Mouse (Mus musculus) duodenum, adult 2 months (tissue): Measurements from ENCODE around the gene Nxf1. TPM values are rescaled to one million over a fixed set of nuclear protein-coding genes. Genes with fewer than 3 reads are reported as not detected.

ENCODE experiments used
- polyA plus RNA-seq: library from polyadenylated mRNA; depleted of rRNA; stranded (reverse); fragments of >200 nt; gene quantifications from 2 replicates; pipeline ENCODE4 v1.2.3, GENCODE M21; 2012; ENCODE audit warnings: low replicate concordance; rRNA removed

Gene Nxf1
- polyA plus RNA-seq, 1 experiment, result 22.0 TPM

Other genes with a start within 250 kb of the Nxf1 start
- 0.02 and 0.04 TPM in 2 replicates for gene Slc22a8, start 165.8 kb upstream of the Nxf1 start, polyA plus RNA-seq
- gene Slc22a6, start 139.0 kb upstream of the Nxf1 start, polyA plus RNA-seq, result not detected in 2 replicates
- 2.3 and 6.0 TPM in 2 replicates for gene Chrm1, start 93.3 kb upstream of the Nxf1 start, polyA plus RNA-seq
- 127 and 449 TPM in 2 replicates for gene Slc3a2, start 33.7 kb upstream of the Nxf1 start, polyA plus RNA-seq
- 12.4 and 17.1 TPM in 2 replicates for gene Wdr74, start 21.2 kb upstream of the Nxf1 start, polyA plus RNA-seq
- not detected in 2 replicates for gene 1700092M07Rik, start 16.4 kb upstream of the Nxf1 start, polyA plus RNA-seq
- 54.0 and 56.6 TPM in 2 replicates for gene Stx5a, start 15.7 kb upstream of the Nxf1 start, polyA plus RNA-seq
- 147 and 196 TPM in 2 replicates for gene Tmem223, start 13.9 kb downstream of the Nxf1 start, polyA plus RNA-seq
- 107 and 114 TPM in 2 replicates for gene Tmem179b, start 17.4 kb downstream of the Nxf1 start, polyA plus RNA-seq
- 6.5 and 12.9 TPM in 2 replicates for gene Taf6l, start 29.3 kb downstream of the Nxf1 start, polyA plus RNA-seq
- gene Polr2g, start 41.5 kb downstream of the Nxf1 start, polyA plus RNA-seq, result 12.3 and 13.7 TPM in 2 replicates
- 0.99 and 1.2 TPM in 2 replicates for gene Zbtb3, start 45.5 kb downstream of the Nxf1 start, polyA plus RNA-seq
- 3.4 and 8.2 TPM in 2 replicates for gene Ttc9c, start 62.3 kb downstream of the Nxf1 start, polyA plus RNA-seq
- 7.7 and 10.3 TPM in 2 replicates for gene Hnrnpul2, start 62.9 kb downstream of the Nxf1 start, polyA plus RNA-seq
- 2.3 TPM in 1 of 2 replicates, not detected in the other for gene AC129217.1, start 72.7 kb downstream of the Nxf1 start, polyA plus RNA-seq
- gene Bscl2, start 80.4 kb downstream of the Nxf1 start, polyA plus RNA-seq, result 88.6 and 106 TPM in 2 replicates
- gene Gng3, start 82.1 kb downstream of the Nxf1 start, polyA plus RNA-seq, result 0.63 and 1.1 TPM in 2 replicates
- gene Lrrn4cl, start 93.7 kb downstream of the Nxf1 start, polyA plus RNA-seq, result 0.41 and 0.53 TPM in 2 replicates
- 81.5 and 127 TPM in 2 replicates for gene Ubxn1, start 114.4 kb downstream of the Nxf1 start, polyA plus RNA-seq
- gene Uqcc3, start 123.8 kb downstream of the Nxf1 start, polyA plus RNA-seq, result 8.7 and 9.9 TPM in 2 replicates
- 0.25 and 0.41 TPM in 2 replicates for gene Lbhd1, start 126.7 kb downstream of the Nxf1 start, polyA plus RNA-seq
- not detected in 2 replicates for gene Gm49403, start 126.9 kb downstream of the Nxf1 start, polyA plus RNA-seq
- gene 1810009A15Rik, start 131.8 kb downstream of the Nxf1 start, polyA plus RNA-seq, result 4.2 and 6.4 TPM in 2 replicates
- not detected in 2 replicates for gene Gm49416, start 131.9 kb downstream of the Nxf1 start, polyA plus RNA-seq
- gene Ints5, start 135.9 kb downstream of the Nxf1 start, polyA plus RNA-seq, result 16.7 and 22.1 TPM in 2 replicates
- gene Ganab, start 141.0 kb downstream of the Nxf1 start, polyA plus RNA-seq, result 55.3 and 67.9 TPM in 2 replicates
- gene B3gat3, start 163.3 kb downstream of the Nxf1 start, polyA plus RNA-seq, result 78.8 and 91.5 TPM in 2 replicates
- gene Rom1, start 172.3 kb downstream of the Nxf1 start, polyA plus RNA-seq, result 15.7 and 17.8 TPM in 2 replicates
- 32.1 and 32.8 TPM in 2 replicates for gene Eml3, start 172.5 kb downstream of the Nxf1 start, polyA plus RNA-seq
- gene Mta2, start 184.8 kb downstream of the Nxf1 start, polyA plus RNA-seq, result 15.3 and 15.4 TPM in 2 replicates
- 12.7 and 15.2 TPM in 2 replicates for gene Tut1, start 196.8 kb downstream of the Nxf1 start, polyA plus RNA-seq
- gene Eef1g, start 210.0 kb downstream of the Nxf1 start, polyA plus RNA-seq, result 66.9 and 98.4 TPM in 2 replicates
- gene Ahnak, start 232.2 kb downstream of the Nxf1 start, polyA plus RNA-seq, result 3.3 and 9.9 TPM in 2 replicates